Mouse (Mus musculus) left cerebral cortex, adult 2 months (tissue): ENCODE data around the gene C2. TPM values are rescaled to one million over a fixed set of nuclear protein-coding genes. Genes with fewer than 3 reads are reported as not detected.

ENCODE experiments used
- DNase-seq, 2 experiments: peaks; one replicate each; pipeline ENCODE4 v3.0.0; 2021 to 2022; ENCODE audit warnings: low spot score in 2 of 2, mixed read lengths in 1 of 2; ENCODE audit errors: extremely low spot score in 1 of 2
- H3K27ac ChIP-seq: fragments of 200-600 bp; 2 replicates; pipeline ENCODE4 v1.8.1; 2022
- H3K4me3 ChIP-seq: fragments of 200-600 bp; 2 replicates; pipeline ENCODE4 v1.8.1; 2022
- CTCF ChIP-seq: fragments of 200-600 bp; IDR thresholded peaks from 2 replicates; pipeline ENCODE4 v1.8.1; 2022; ENCODE audit warnings: antibody characterized with exemption, mild to moderate bottlenecking, moderate library complexity
- intact Hi-C: fragments of 180-260 bp; cut with DNase I; formaldehyde crosslinking; loops from one replicate; pipeline ENCODE4 v1.15.1; 2025
- total RNA-seq, 2 experiments: library from RNA; stranded (reverse); gene quantifications; 2 replicates each; pipeline ENCODE4 v1.2.3; 2021

Gene C2
- total RNA-seq, 2 experiments from 2014 or later, result 2.1 to 2.2 TPM

- no peak for TF ChIP-seq CTCF
- intact Hi-C loops, result loop anchor here (5.0 to 10.0 kb wide), 3 partner anchors 238 to 765 kb away; partner anchors contain the start of genes Atp6v1g2 and Brd2
- no peak for DNase-seq
- H3K4me3 ChIP-seq, result no peak overlapping the region
- no peak overlapping the region for H3K27ac ChIP-seq
These were observed 7.9 kb downstream of the C2 start for GRCm38 (mm10) chr17:34890074-34890743.

GRCm38 (mm10) chr17:34887942-34888341 is 10.1 kb downstream of the C2 start:
- DNase-seq, result no peak
- Histone ChIP-seq H3K4me3 (no peak overlapping the region), H3K27ac (no peak overlapping the region)
- intact Hi-C loops, result no loop called here
- no peak for TF ChIP-seq CTCF

DNA sequence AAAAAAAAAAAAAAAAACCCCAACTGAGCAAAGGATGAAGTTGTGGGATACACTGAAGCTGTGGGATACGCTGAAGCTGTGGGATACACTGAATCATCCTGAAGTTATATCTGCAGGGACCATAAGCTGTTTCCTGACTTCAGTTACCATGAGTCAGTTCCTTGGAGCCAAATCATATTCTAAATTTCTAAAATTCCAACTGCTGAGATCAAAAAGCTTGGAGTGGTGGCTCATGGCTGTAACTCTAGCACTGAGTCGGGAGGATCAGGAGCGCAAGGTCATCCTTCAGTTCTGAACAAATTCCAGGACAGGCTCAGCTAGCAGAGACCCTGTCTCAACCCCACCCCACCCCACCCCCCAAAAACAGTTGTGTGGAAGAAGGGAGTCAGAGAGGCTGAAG is 12.4 kb downstream of the C2 start:
- intact Hi-C loops, result no loop called here
- Histone ChIP-seq H3K4me3 (no peak overlapping the region), H3K27ac (no peak overlapping the region)
- DNase-seq, result no peak
- no peak for TF ChIP-seq CTCF

DNA sequence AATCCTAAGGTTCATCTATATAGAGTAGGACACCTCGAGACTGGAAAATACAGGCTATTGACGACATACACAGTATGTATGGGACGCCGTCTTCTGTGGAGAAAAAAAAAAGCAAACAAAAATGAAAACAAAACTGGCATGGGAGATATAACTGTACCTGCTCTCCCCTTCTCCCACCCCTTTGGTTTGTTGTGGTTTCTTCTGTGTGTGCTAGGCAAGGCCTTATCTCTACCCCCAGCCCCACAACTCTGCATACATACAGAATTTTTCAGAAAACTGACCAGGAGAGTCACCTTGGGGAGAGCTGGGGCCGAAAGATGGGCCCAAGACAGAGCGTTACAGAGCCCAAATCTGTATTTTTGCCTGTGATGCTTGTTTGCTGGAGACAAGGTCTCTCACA is 13.4 kb downstream of the C2 start:
- no peak overlapping the region for H3K4me3 ChIP-seq
- no peak overlapping the region for H3K27ac ChIP-seq
- intact Hi-C loops, result no loop called here
- no peak for TF ChIP-seq CTCF
- no peak for DNase-seq

- TF ChIP-seq CTCF, result no peak
- intact Hi-C loops, result no loop called here
- DNase-seq, result no peak
- H3K27ac ChIP-seq, result no peak overlapping the region
- no peak overlapping the region for H3K4me3 ChIP-seq
These were observed 14.7 kb downstream of the C2 start for GRCm38 (mm10) chr17:34883332-34883731.

- no peak for TF ChIP-seq CTCF
These were observed 16.3 kb downstream of the C2 start, which contains the start of gene Gm20547 for GRCm38 (mm10) chr17:34881683-34882310. Gene Gm20547 (minus strand): TSS chr17:34882042.

GRCm38 (mm10) chr17:34881166-34881565 is 16.9 kb downstream of the C2 start:
- intact Hi-C loops, result no loop called here
- DNase-seq, result no peak
- H3K4me3 ChIP-seq, result no peak overlapping the region
- H3K27ac ChIP-seq, result no peak overlapping the region
- TF ChIP-seq CTCF, result no peak

More at GRCm38 (mm10) chr17:34881683-34882310, 16.3 kb downstream of the C2 start, which contains the start of gene Gm20547:
- DNase-seq, result no peak
- Histone ChIP-seq H3K27ac (no peak within 1 kb of the TSS), H3K4me3 (no peak within 1 kb of the TSS)
- intact Hi-C loops, result no loop called here

GRCm38 (mm10) chr17:34879336-34879879 is 18.7 kb downstream of the C2 start, which contains the start of gene Zbtb12:
Gene Zbtb12 (plus strand): TSS chr17:34879483.
- no peak for TF ChIP-seq CTCF
- intact Hi-C loops, result loop anchor here (10.0 kb wide), 1 partner anchor 155 kb away; no protein-coding TSS in a partner anchor
- no peak for DNase-seq

DNA sequence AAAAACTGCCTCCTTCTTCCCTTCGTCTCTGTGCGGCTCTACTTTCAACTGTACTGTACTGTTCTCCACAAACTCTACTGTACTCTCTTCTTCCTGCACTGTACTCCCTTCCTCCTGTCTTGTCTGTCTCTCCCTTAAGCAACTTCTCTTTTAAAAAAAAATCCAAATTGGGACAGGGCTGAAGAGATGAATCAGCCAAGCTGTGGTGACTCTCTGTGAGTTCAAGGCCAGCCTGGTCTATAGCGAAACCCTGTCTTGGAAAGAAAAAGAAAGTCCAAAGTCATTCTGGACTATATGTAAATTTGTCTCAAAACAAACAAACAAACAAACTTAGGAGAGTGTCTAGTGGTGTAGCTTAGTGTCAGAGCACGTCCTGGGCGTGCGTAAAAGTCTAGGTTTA is 23.7 kb downstream of the C2 start:
- DNase-seq, result no peak
- no peak for TF ChIP-seq CTCF
- Histone ChIP-seq H3K4me3 (no peak overlapping the region), H3K27ac (no peak overlapping the region)
- intact Hi-C loops, result loop anchor here (10.0 kb wide), 1 partner anchor 150 kb away; no protein-coding TSS in a partner anchor

More at GRCm38 (mm10) chr17:34879336-34879879, 18.7 kb downstream of the C2 start, which contains the start of gene Zbtb12:
- H3K4me3 ChIP-seq, result no peak within 1 kb of the TSS
- H3K27ac ChIP-seq, result no peak within 1 kb of the TSS

DNA sequence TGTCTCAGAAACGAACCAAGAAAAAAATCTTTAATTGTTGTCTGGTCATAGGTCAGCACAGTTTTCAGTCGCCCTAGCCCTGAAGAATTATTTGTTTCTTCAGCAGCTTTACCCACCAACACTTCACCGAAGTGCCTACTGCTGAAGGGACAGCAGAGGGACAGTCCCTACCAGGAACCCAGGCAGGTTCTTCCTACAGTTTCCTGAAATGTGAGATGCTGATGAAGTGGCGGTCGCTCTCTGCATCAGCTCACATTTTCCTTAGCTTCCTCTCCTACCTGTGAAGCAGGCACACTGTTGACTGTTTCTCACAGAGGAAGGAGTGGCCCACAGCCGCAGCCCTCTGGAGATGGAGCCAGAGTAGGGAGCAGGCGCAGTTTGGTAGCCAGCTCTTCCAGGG is 32.1 kb downstream of the C2 start:
- no peak for DNase-seq
- intact Hi-C loops, result no loop called here
- H3K27ac ChIP-seq, result no peak overlapping the region
- TF ChIP-seq CTCF, result no peak
- H3K4me3 ChIP-seq, result no peak overlapping the region

- DNase-seq, result no peak
- Histone ChIP-seq H3K27ac (no peak within 1 kb of the TSS), H3K4me3 (no peak within 1 kb of the TSS)
- intact Hi-C loops, result no loop called here
- TF ChIP-seq CTCF, result no peak
These were observed 35.5 kb downstream of the C2 start, which contains the start of gene Cfb for GRCm38 (mm10) chr17:34862416-34863081. Gene Cfb (minus strand): TSS chr17:34862518.
